Mouse (Mus musculus) limb, embryonic 14.5 days (tissue): Measurements from ENCODE around the gene Cd40lg. TPM values are rescaled to one million over a fixed set of nuclear protein-coding genes. Genes with fewer than 3 reads are reported as not detected.

Experiments
- ATAC-seq: fragments of 200-750 bp; cut with Nextera tagmentation; 2 replicates; pipeline ENCODE4 v1.8.0; 2017; ENCODE audit warnings: low read depth, moderate number of reproducible peaks, moderate TSS enrichment; ENCODE audit not compliant: low FRiP score
- DNase-seq: peaks from one replicate; pipeline ENCODE4 v3.0.0-alpha.2; 2015; ENCODE audit warnings: low spot score
- H3K27ac ChIP-seq: fragments of 300-500 bp; sonication (generic); replicated peaks from 2 replicates; pipeline ENCODE4 v1.5.1; 2014; ENCODE audit warnings: low read depth, mild to moderate bottlenecking, low read length, moderate library complexity, mixed read lengths
- H3K27me3 ChIP-seq: fragments of 300-500 bp; sonication (generic); 2 replicates; pipeline ENCODE4 v1.6.1; 2014; ENCODE audit warnings: low read length, mixed read lengths; ENCODE audit not compliant: control insufficient read depth, insufficient read depth
- H3K36me3 ChIP-seq: fragments of 300-500 bp; sonication (generic); 2 replicates; pipeline ENCODE4 v1.6.1; 2014; ENCODE audit warnings: mild to moderate bottlenecking, low read length, moderate library complexity, mixed read lengths; ENCODE audit not compliant: control insufficient read depth, insufficient read depth
- H3K4me1 ChIP-seq: fragments of 300-500 bp; sonication (generic); 2 replicates; pipeline ENCODE4 v1.6.1; 2014; ENCODE audit warnings: antibody characterized with exemption, low read length, mixed read lengths; ENCODE audit not compliant: control insufficient read depth, insufficient read depth
- H3K4me2 ChIP-seq: fragments of 300-500 bp; sonication (generic); replicated peaks from 2 replicates; pipeline ENCODE4 v1.6.1; 2014; ENCODE audit warnings: low read depth, mild to moderate bottlenecking, low read length, moderate library complexity; ENCODE audit not compliant: severe bottlenecking
- H3K4me3 ChIP-seq: fragments of 300-500 bp; sonication (generic); replicated peaks from 2 replicates; pipeline ENCODE4 v1.5.1; 2014; ENCODE audit warnings: low read length
- H3K9ac ChIP-seq: fragments of 300-500 bp; sonication (generic); 2 replicates; pipeline ENCODE4 v1.6.1; 2014; ENCODE audit warnings: mild to moderate bottlenecking, low read depth, low read length, moderate library complexity; ENCODE audit not compliant: severe bottlenecking
- H3K9me3 ChIP-seq: fragments of 300-500 bp; sonication (generic); 2 replicates; pipeline ENCODE4 v1.6.1; 2016; ENCODE audit warnings: low read length; ENCODE audit not compliant: control insufficient read depth
- POLR2A ChIP-seq: fragments of 200-500 bp; IDR thresholded peaks from 2 replicates; pipeline ENCODE4 v1.8.0; 2012; ENCODE audit warnings: inconsistent platforms, mild to moderate bottlenecking, moderate library complexity, borderline replicate concordance; ENCODE audit not compliant: insufficient read depth, insufficient read length; ENCODE audit errors: extremely low read depth
- WGBS: fragments of 180-500 bp; shearing (Covaris S2); extraction: QIAGEN DNeasy Blood & Tissue Kit; methylation state at CpG from one replicate; pipeline ENCODE4 v1.1.7; 2014; 5-methylcytosine and 5-hydroxymethylcytosine counted together
- polyA plus RNA-seq, 2 experiments: library from polyadenylated mRNA; depleted of rRNA in 1 of 2; stranded (reverse) in 1 of 2; unstranded in 1 of 2; fragments of >200 nt; fragmentation: Nextera tagmentation in 1 of 2; extraction: Ambion mirVana in 1 of 2; gene quantifications; 2 replicates each; pipeline versions ENCODE4 v1.2.1 to v1.2.3; 2012 to 2014

The Cd40lg gene
- polyA plus RNA-seq, 2 experiments, result not detected

DNA sequence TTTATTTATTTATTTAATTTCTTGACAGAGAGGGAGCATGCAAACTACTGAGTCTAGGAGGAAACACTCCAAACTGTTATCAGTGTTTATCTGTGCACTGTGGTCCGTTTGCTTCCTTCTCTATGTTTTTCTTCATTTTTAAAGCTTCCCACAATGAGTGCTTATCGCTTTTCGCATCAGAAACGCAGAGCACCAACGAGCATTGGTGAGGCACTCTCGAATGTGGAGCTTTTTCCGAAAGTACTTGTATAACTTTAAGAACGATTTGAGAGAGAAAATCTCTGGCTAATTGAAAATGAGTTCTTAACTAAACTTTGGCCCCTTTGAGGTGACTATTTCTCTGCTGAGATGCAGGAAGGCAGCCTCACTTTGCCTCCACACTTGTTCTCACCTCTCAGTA is 24.6 kb upstream of the Cd40lg start:
- ATAC-seq, result no peak
- no peak for TF ChIP-seq POLR2A
- no peaks in the 10 kb centered on the region for H3K27me3 ChIP-seq
- no peaks in the 10 kb centered on the region for H3K4me1 ChIP-seq
- 80% methylated on average over 8 of the region's 8 CpGs for WGBS
- no peaks in the 10 kb centered on the region for H3K9me3 ChIP-seq
- no peaks in the 10 kb centered on the region for H3K36me3 ChIP-seq
- no peak for DNase-seq
- H3K4me3 ChIP-seq, result no peak overlapping the region
- H3K4me2 ChIP-seq, result no peak overlapping the region
- no peak overlapping the region for H3K9ac ChIP-seq
- H3K27ac ChIP-seq, result no peak overlapping the region

DNA sequence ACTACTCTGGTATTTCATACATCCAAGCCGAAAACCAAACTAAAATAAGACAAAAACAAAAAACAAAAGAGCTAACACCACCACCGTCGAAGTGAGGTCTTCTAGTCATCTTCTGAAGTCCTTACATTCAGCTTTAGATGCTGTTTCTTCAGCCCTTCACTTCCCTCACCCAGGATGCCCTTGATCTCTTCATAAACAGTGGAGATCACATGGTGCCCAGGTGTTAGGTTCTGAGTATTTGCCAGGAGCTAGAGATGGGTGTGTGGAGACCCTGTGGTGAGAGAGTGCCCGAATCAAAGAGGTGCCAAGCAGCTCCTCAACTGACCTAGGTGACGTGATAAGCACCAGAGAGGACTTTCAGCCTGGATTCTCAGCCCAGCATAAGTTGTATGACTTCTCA is 22.6 kb upstream of the Cd40lg start:
- no peaks in the 10 kb centered on the region for H3K9me3 ChIP-seq
- WGBS, result 71% methylated on average over 5 of the region's 5 CpGs
- H3K9ac ChIP-seq, result no peak overlapping the region
- ATAC-seq, result no peak
- no peak overlapping the region for H3K4me2 ChIP-seq
- DNase-seq, result no peak
- no peaks in the 10 kb centered on the region for H3K4me1 ChIP-seq
- H3K27ac ChIP-seq, result no peak overlapping the region
- no peak overlapping the region for H3K4me3 ChIP-seq
- no peaks in the 10 kb centered on the region for H3K27me3 ChIP-seq
- no peak for TF ChIP-seq POLR2A
- H3K36me3 ChIP-seq, result no peaks in the 10 kb centered on the region

DNA sequence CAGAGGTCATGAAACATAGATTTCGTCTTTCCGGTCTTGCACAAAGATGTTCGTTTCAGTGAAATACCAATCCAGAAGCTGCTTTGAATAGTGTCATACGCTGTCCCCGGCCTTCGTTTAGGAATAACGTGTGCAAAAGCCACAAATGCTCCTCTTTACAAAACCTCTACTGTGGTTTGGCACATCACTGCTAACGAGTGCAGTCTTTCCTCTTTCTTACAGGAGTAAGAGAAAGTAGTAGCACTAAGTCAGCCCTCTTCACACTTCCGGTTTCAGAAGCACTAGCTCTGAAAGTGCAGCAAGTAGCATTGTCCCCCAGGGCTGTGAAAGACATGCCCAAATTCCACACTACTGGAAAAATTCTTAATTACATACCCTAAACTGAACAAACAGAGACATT is 15.6 kb upstream of the Cd40lg start:
- no peak for DNase-seq
- H3K27ac ChIP-seq, result no peak overlapping the region
- no peaks in the 10 kb centered on the region for H3K27me3 ChIP-seq
- H3K4me1 ChIP-seq, result no peaks in the 10 kb centered on the region
- no peaks in the 10 kb centered on the region for H3K9me3 ChIP-seq
- TF ChIP-seq POLR2A, result no peak
- H3K36me3 ChIP-seq, result no peaks in the 10 kb centered on the region
- no peak for ATAC-seq
- no peak overlapping the region for H3K9ac ChIP-seq
- no peak overlapping the region for H3K4me3 ChIP-seq
- no peak overlapping the region for H3K4me2 ChIP-seq
- 83% methylated on average over 9 of the region's 9 CpGs for WGBS

DNA sequence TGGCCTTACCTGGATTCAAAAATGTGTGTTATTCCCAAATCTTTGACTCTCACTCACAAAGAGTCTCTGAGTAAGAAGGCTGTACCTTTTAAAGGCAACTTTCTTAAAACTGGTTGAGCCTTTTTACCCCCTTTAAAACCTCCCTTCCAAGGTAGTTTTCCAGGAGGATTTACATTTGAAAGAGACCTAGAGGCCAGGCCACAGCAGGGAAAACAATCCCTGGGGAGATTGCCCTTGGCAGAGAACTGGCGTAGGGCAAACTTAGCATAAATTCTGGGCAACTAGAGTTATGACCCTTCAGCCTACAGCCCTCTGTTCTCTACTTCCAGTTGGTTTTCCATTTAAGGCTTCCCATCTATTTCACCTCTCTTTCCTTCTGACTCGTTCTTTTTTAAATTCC is 13.9 kb upstream of the Cd40lg start:
- WGBS, result 32% methylated on average over 2 of the region's 2 CpGs
- ATAC-seq (no peak), DNase-seq (no peak)
- H3K27ac ChIP-seq, result no peak overlapping the region
- no peaks in the 10 kb centered on the region for H3K4me1 ChIP-seq
- no peak for TF ChIP-seq POLR2A
- no peaks in the 10 kb centered on the region for H3K9me3 ChIP-seq
- H3K4me3 ChIP-seq, result no peak overlapping the region
- H3K9ac ChIP-seq, result no peak overlapping the region
- H3K27me3 ChIP-seq, result no peaks in the 10 kb centered on the region
- no peaks in the 10 kb centered on the region for H3K36me3 ChIP-seq
- no peak overlapping the region for H3K4me2 ChIP-seq

DNA sequence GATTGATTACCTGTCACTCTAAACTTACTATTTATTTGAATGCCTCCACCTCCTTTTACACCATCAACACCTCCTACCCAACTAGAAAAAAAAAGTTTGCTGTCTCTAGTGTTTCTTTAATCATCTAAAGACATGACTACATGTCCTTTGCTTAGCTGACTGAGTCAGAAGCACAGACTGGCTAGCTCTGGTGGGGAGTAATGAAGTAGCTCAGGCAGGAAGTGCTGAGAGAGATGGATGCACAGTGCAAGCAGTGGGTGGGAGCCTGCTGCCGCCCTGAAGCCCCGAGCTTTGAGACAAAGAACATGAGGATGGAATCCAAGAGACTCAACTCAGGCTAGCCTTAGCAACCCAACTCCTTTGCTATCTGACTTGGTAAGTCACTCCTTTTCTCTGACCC is 11.5 kb upstream of the Cd40lg start:
- no peak overlapping the region for H3K4me3 ChIP-seq
- DNase-seq (no peak), ATAC-seq (no peak)
- no peak for TF ChIP-seq POLR2A
- H3K4me1 ChIP-seq, result no peaks in the 10 kb centered on the region
- H3K27ac ChIP-seq, result no peak overlapping the region
- H3K27me3 ChIP-seq, result no peaks in the 10 kb centered on the region
- WGBS, result 68% methylated on average over 2 of the region's 2 CpGs
- H3K9ac ChIP-seq, result no peak overlapping the region
- H3K9me3 ChIP-seq, result no peaks in the 10 kb centered on the region
- H3K4me2 ChIP-seq, result no peak overlapping the region
- no peaks in the 10 kb centered on the region for H3K36me3 ChIP-seq

DNA sequence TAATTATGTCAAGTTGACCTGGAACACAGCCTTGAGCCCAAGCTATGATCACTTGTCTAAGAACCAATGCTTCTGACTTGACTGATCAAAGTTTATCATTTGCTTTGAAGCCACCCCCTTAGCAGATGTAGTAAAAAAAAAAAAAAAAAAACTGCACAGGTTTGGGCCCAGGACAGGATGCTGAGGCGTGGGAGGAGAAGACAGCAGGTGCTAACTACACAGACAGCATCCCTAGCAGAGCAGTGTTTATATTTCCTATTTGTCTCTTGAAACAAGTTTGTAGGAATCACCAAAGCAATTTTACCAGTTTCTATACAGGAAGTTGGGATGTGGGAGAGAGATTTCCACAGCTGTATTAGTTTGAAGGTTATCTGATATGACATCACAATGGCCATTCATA is 1.4 kb upstream of the Cd40lg start:
- Histone ChIP-seq H3K27ac (no peak overlapping the region), H3K4me2 (no peak overlapping the region), H3K36me3 (no peaks in the 10 kb centered on the region), H3K27me3 (no peaks in the 10 kb centered on the region), H3K4me1 (no peaks in the 10 kb centered on the region), H3K4me3 (no peak overlapping the region), H3K9me3 (no peaks in the 10 kb centered on the region), H3K9ac (no peak overlapping the region)
- DNase-seq (no peak), ATAC-seq (no peak)
- TF ChIP-seq POLR2A, result no peak
- 64% methylated on average over 1 of the region's 1 CpGs for WGBS
